Mouse (Mus musculus): Measurements from ENCODE around the gene Klrb1f. TPM values are rescaled to one million over a fixed set of nuclear protein-coding genes. Genes with fewer than 3 reads are reported as not detected.
A peak's percentile ranks its signal among the peaks of the same experiment; 100 is the strongest.
"Not testable (repeated sequence)": the region's sequence is repeated elsewhere in the genome, so short reads cannot be mapped to it uniquely, and the experiment has no call there.

Gene Klrb1f
- polyA plus RNA-seq, 2 experiments = 0.15 to 0.23 TPM

- Histone ChIP-seq H3K36me3 (replicated peaks; ENCODE audit: control insufficient read depth, insufficient read depth, low read depth) (no peaks in the 10 kb centered on the region), H3K4me1 (replicated peaks; ENCODE audit: control insufficient read depth in 2 of 2, insufficient read depth in 2 of 2, low read length in 1 of 2) (no peaks in the 10 kb centered on the region), H3K27ac (no peak overlapping the region), H3K9me3 (ENCODE audit: control insufficient read depth, low read length) (no peaks in the 10 kb centered on the region), H3K4me3 (ENCODE audit: insufficient read depth in 1 of 2, low read depth in 2 of 2, low read length in 2 of 2) (no peak overlapping the region), H3K27me3 (ENCODE audit: control insufficient read depth, insufficient read depth, low read length) (no peaks in the 10 kb centered on the region), H3K9ac (replicated peaks) (no peak overlapping the region), H3K4me2 (ENCODE audit: low read depth) (no peak overlapping the region)
- TF ChIP-seq CTCF (IDR thresholded peaks at IDR 0.05; ENCODE audit: low read depth) (peak; percentile 16; the same call in 1 of the 2 replicates), EP300 (IDR thresholded peaks at IDR 0.05; ENCODE audit: low read depth) (no peak)
- ATAC-seq (ENCODE audit: insufficient read depth) (no peak), DNase-seq (ENCODE audit: low read depth in 3 of 3, low spot score in 3 of 3) (no peak)
- WGBS (ENCODE audit: insufficient replicate concordance) = 69% methylated on average over 1 of the region's 1 CpGs
Measured at GRCm38 (mm10) chr6:129088161-129088560, 42.5 kb downstream of the Klrb1f start.

GRCm38 (mm10) chr6:129088596-129088995 lies 42.9 kb downstream of the Klrb1f start:
- ATAC-seq (ENCODE audit: insufficient read depth); DNase-seq (ENCODE audit: low read depth in 3 of 3, low spot score in 3 of 3): not testable (repeated sequence)

DNA sequence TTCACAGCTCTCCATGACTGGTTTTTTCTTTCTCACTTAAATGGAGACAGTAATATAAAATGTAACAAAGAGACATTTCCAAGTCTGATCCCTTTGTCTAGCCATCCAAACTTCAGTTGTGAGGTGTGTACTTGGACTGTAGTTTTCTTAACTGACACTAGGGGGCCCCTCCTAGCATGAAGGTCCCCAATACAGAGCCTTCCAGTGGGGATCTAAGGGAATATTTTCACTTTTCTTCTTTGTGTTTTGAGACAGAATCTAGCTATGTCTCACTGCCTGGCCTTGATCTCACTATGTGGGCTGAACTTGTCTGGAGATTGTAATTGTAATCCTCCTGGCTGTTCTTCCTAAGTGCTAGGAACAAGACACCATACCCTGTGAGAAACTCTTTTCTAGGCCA lies 49.5 kb downstream of the Klrb1f start:
- Histone ChIP-seq H3K36me3 (replicated peaks; ENCODE audit: control insufficient read depth, insufficient read depth, low read depth) (no peaks in the 10 kb centered on the region), H3K27ac (no peak overlapping the region), H3K4me2 (ENCODE audit: low read depth) (no peak overlapping the region), H3K9me3 (ENCODE audit: control insufficient read depth, low read length) (no peaks in the 10 kb centered on the region), H3K4me3 (ENCODE audit: insufficient read depth in 1 of 2, low read depth in 2 of 2, low read length in 2 of 2) (no peak overlapping the region), H3K9ac (replicated peaks) (no peak overlapping the region), H3K27me3 (ENCODE audit: control insufficient read depth, insufficient read depth, low read length) (no peaks in the 10 kb centered on the region), H3K4me1 (replicated peaks; ENCODE audit: control insufficient read depth in 2 of 2, insufficient read depth in 2 of 2, low read length in 1 of 2) (0 out of 4 replicates have a peak, but pooled peaks cover 0 to 4% of the 10 kb centered on the region in 2 experiments)
- TF ChIP-seq EP300 (IDR thresholded peaks at IDR 0.05; ENCODE audit: low read depth) (no peak), CTCF (IDR thresholded peaks at IDR 0.05; ENCODE audit: low read depth) (peak; percentile 63)
- peak; percentile 52; the same call in 1 of the 2 replicates for ATAC-seq (ENCODE audit: insufficient read depth)
- no peak for DNase-seq (ENCODE audit: low read depth in 3 of 3, low spot score in 3 of 3)

More at GRCm38 (mm10) chr6:129088596-129088995, 42.9 kb downstream of the Klrb1f start:
- H3K9ac ChIP-seq (replicated peaks); H3K4me3 ChIP-seq (ENCODE audit: insufficient read depth in 1 of 2, low read depth in 2 of 2, low read length in 2 of 2); H3K4me2 ChIP-seq (ENCODE audit: low read depth); H3K27me3 ChIP-seq (ENCODE audit: control insufficient read depth, insufficient read depth, low read length); H3K9me3 ChIP-seq (ENCODE audit: control insufficient read depth, low read length); H3K27ac ChIP-seq; H3K36me3 ChIP-seq (replicated peaks; ENCODE audit: control insufficient read depth, insufficient read depth, low read depth); H3K4me1 ChIP-seq (replicated peaks; ENCODE audit: control insufficient read depth in 2 of 2, insufficient read depth in 2 of 2, low read length in 1 of 2): not testable (repeated sequence)
- WGBS (ENCODE audit: insufficient replicate concordance) = 82% methylated on average over 8 of the region's 8 CpGs

DNA sequence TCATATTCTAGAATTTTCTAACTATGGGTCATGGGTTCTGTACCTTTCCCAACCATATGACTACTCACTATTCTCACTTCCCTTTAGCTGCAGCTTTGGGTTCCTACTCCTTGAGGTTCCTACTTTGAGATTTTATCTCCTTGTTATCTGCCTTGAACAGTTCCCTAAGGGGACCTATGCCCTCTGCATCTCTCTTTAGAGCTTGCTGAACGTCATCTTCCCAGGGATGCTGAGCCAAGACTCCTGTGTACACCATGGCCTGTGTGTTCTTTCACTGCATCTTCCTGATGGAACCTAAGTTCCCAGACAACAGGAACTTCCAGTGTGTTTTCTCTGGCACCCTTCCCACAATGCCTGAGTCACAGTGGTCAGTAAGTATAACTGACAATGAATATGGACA lies 52.2 kb downstream of the Klrb1f start:
- H3K27ac ChIP-seq = no peak overlapping the region
- no peaks in the 10 kb centered on the region for H3K36me3 ChIP-seq (replicated peaks; ENCODE audit: control insufficient read depth, insufficient read depth, low read depth)
- no peak overlapping the region for H3K4me2 ChIP-seq (ENCODE audit: low read depth)
- H3K4me3 ChIP-seq (ENCODE audit: insufficient read depth in 1 of 2, low read depth in 2 of 2, low read length in 2 of 2) = no peak overlapping the region
- ATAC-seq (ENCODE audit: insufficient read depth) (0 out of 2 replicates have a peak, but pooled peaks have one; percentile 8), DNase-seq (ENCODE audit: low read depth in 3 of 3, low spot score in 3 of 3) (no peak)
- no peak overlapping the region for H3K9ac ChIP-seq (replicated peaks)
- no peaks in the 10 kb centered on the region for H3K27me3 ChIP-seq (ENCODE audit: control insufficient read depth, insufficient read depth, low read length)
- H3K9me3 ChIP-seq (ENCODE audit: control insufficient read depth, low read length) = no peaks in the 10 kb centered on the region
- WGBS (ENCODE audit: insufficient replicate concordance) = 9% methylated on average over 1 of the region's 1 CpGs
- 0 out of 4 replicates have a peak, but pooled peaks cover 0 to 4% of the 10 kb centered on the region in 2 experiments for H3K4me1 ChIP-seq (replicated peaks; ENCODE audit: control insufficient read depth in 2 of 2, insufficient read depth in 2 of 2, low read length in 1 of 2)
- TF ChIP-seq CTCF (IDR thresholded peaks at IDR 0.05; ENCODE audit: low read depth) = no peak

DNA sequence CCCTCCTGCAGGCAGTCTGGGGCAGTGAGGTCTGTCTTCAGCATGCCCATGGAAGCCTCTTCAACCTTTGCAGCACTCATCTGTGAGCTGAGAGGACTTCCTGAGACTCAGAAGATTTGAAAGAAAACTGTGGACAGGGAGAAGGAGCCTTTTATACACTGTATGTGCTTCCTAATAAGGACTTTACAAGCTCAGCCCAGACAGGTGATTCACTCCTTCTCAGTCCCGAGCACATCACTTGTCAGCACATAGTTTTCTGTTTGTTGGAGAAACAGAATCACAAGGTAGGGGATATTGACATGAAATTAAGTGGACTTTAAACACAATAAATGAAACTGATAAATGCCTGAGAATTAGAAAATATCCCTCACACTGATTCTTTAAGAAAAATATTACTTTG lies 55.1 kb downstream of the Klrb1f start, which contains the start of gene Clec2e:
Clec2e (minus strand) TSS at position 120 of the 400 bp plus-strand sequence.
- not testable (repeated sequence) for DNase-seq (ENCODE audit: low read depth in 3 of 3, low spot score in 3 of 3); H3K27me3 ChIP-seq (ENCODE audit: control insufficient read depth, insufficient read depth, low read length); ATAC-seq (ENCODE audit: insufficient read depth); H3K9ac ChIP-seq (replicated peaks); H3K4me1 ChIP-seq (replicated peaks; ENCODE audit: control insufficient read depth in 2 of 2, insufficient read depth in 2 of 2, low read length in 1 of 2); H3K27ac ChIP-seq; H3K9me3 ChIP-seq (ENCODE audit: control insufficient read depth, low read length); H3K4me3 ChIP-seq (ENCODE audit: insufficient read depth in 1 of 2, low read depth in 2 of 2, low read length in 2 of 2); H3K4me2 ChIP-seq (ENCODE audit: low read depth); H3K36me3 ChIP-seq (replicated peaks; ENCODE audit: control insufficient read depth, insufficient read depth, low read depth)
- 35% methylated on average over 1 of the region's 1 CpGs for WGBS (ENCODE audit: insufficient replicate concordance)

All from liver, embryonic 14.5 days (tissue).